Mouse (Mus musculus): ENCODE results near the gene Fgf9. TPM values are rescaled to one million over a fixed set of nuclear protein-coding genes. Genes with fewer than 3 reads are reported as not detected.

Fgf9 gene
- not detected for polyA plus RNA-seq (2017; shearing (Covaris generic))

DNA sequence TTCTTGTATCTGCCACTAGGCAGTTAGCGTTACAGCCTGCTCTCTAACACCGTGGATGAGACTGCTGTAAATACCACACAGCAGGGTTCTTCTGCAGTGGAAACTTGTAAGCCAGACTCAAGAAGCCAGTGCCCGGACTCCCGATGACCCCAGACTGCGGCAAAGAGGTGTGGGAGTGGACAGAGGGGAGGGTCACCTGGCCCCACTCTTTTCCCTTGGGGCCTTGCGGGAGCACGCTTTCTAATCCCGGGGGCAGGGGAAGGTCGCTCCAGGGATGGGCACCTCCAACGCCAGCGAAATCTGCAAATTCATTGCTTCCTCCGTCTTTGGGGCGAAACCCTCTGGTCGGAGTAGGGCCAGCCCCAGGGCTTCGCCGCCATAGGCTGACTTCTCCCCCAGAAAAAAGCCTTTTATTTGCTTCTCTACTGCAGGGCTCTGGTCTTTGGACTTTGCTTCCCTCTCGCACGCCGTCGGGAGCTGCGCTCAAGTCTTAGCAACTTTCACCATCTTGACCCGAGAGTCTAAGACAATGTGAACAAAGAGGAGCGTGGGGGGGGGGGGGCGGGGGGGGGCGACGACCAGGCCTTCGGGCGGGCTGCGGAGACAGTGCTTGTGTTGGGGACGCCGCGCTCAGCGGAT lies at the start of gene Fgf9:
Gene Fgf9 (plus strand): TSS at position 67 of the 639 bp plus-strand sequence.

Other genes with a start within 250 kb of the Fgf9 start
- 0.51 TPM for gene Ska3, start 244.4 kb upstream of the Fgf9 start, polyA plus RNA-seq (2017; shearing (Covaris generic))
- 76.7 TPM for gene Mrpl57, start 244.3 kb upstream of the Fgf9 start, polyA plus RNA-seq (2017; shearing (Covaris generic))
- 152 TPM for gene Zdhhc20, start 180.3 kb upstream of the Fgf9 start, polyA plus RNA-seq (2017; shearing (Covaris generic))
- 71.1 TPM for gene Micu2, start 71.3 kb upstream of the Fgf9 start, polyA plus RNA-seq (2017; shearing (Covaris generic))

Data from effector memory CD4-positive, alpha-beta T cell, adult 7 months (primary cell).